Mouse (Mus musculus) E14TG2a.4 (cell line): ENCODE data around the gene Rabac1.

Source experiments
- H3K27me3 ChIP-seq: 2 replicates; pipeline ENCODE4 v1.6.1; 2014; ENCODE audit warnings: low read length, control low read depth; ENCODE audit not compliant: insufficient read depth
- H3K36me3 ChIP-seq: 2 replicates; pipeline ENCODE4 v1.6.1; 2014; ENCODE audit warnings: low read length, control low read depth; ENCODE audit not compliant: insufficient read depth
- H3K4me1 ChIP-seq: replicated peaks from 2 replicates; pipeline ENCODE4 v1.6.1; 2014; ENCODE audit warnings: low read depth, low read length, control low read depth
- H3K4me3 ChIP-seq: replicated peaks from 2 replicates; pipeline ENCODE4 v1.5.1; 2014; ENCODE audit warnings: mild to moderate bottlenecking, low read length
- H3K9me3 ChIP-seq: 2 replicates; pipeline ENCODE4 v1.6.1; 2014; ENCODE audit warnings: low read length, control low read depth
- CTCF ChIP-seq: conservative IDR thresholded peaks from 2 replicates; pipeline ENCODE4 v1.5.1; 2014; ENCODE audit warnings: low read length
- NANOG ChIP-seq: IDR thresholded peaks from 2 replicates; pipeline ENCODE4 v1.6.1; 2014; ENCODE audit warnings: borderline replicate concordance, low read length, mixed read lengths
- POU5F1 ChIP-seq: IDR thresholded peaks from 2 replicates; pipeline ENCODE4 v1.6.1; 2014; ENCODE audit warnings: low read length, borderline replicate concordance

The Rabac1 gene

DNA sequence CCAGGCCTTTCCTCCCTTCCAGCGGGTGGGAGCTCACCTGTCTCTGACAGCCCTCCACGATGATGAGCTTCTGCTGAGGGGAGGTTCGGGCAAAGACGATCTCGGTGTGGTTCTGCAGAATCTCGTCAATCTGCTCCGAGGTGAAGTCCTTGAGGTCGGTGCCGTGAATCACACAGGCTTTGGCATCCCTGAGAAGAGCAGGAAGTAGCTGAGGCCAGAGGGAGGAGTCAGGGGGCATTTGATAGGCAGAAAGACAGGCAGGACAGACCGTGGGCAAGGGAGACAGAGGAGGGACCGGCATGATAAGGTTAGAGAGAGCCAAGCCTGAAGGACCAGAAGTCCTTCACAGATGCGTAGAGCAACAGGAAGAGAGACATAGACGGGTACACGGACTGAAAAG, 15.4 kb upstream of the Rabac1 start:
- TF ChIP-seq CTCF (no peak), NANOG (no peak)
- H3K27me3 ChIP-seq = peaks cover 8% of the 10 kb centered on the region
- H3K36me3 ChIP-seq = peaks cover 65% of the 10 kb centered on the region
- peaks cover 8% of the 10 kb centered on the region; the same call in 1 of the 2 replicates for H3K9me3 ChIP-seq
- H3K4me3 ChIP-seq = no peak overlapping the region
- peaks cover 28% of the 10 kb centered on the region for H3K4me1 ChIP-seq

DNA sequence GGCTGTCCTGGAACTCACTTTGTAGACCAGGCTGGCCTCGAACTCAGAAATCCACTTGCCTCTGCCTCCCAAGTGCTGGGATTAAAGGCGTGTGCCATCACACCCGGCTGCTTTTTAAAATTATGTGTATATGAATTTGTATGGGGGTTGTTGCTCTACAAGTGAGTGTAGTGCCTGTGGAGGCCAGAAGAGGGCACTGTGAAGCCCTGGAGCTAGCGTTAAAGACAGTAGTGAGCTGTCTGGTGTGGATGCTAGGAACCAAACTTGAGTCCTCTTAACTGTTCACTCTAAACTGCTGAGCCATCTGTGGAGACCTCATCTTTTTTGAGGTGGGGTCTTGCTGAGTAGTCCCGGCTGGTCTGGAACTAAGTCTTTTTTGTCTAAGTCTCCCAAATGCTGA, 13.2 kb upstream of the Rabac1 start:
- Histone ChIP-seq H3K4me1 (peaks cover 24% of the 10 kb centered on the region), H3K36me3 (peaks cover 65% of the 10 kb centered on the region), H3K27me3 (no peaks in the 10 kb centered on the region), H3K9me3 (peaks cover 8% of the 10 kb centered on the region; the same call in 1 of the 2 replicates), H3K4me3 (no peak overlapping the region)
- TF ChIP-seq CTCF (peak; percentile 62), POU5F1 (no peak)

DNA sequence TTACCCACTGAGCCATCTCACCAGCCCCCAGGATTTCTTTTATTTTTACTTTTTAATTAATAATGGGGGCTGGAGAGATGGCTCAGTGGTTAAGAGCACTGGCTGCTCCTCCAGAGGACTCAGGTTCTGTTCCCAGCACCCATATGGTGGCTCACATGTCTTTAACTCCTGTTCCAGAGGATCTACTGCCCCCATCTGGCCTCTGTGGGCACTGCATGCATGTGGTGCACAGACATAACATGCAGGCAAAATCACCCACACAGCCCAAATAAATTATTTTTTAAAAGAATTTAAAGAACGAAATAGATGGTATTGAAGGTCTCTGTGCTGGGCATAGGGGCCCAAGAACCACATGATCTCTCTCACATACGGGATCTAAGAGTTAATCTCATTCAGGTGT, 11.8 kb upstream of the Rabac1 start:
- Histone ChIP-seq H3K4me1 (peaks cover 18% of the 10 kb centered on the region), H3K27me3 (no peaks in the 10 kb centered on the region), H3K9me3 (peaks cover 8% of the 10 kb centered on the region; the same call in 1 of the 2 replicates), H3K4me3 (no peak overlapping the region), H3K36me3 (peaks cover 65% of the 10 kb centered on the region)
- TF ChIP-seq CTCF (peak; percentile 70), NANOG (no peak), POU5F1 (no peak)

DNA sequence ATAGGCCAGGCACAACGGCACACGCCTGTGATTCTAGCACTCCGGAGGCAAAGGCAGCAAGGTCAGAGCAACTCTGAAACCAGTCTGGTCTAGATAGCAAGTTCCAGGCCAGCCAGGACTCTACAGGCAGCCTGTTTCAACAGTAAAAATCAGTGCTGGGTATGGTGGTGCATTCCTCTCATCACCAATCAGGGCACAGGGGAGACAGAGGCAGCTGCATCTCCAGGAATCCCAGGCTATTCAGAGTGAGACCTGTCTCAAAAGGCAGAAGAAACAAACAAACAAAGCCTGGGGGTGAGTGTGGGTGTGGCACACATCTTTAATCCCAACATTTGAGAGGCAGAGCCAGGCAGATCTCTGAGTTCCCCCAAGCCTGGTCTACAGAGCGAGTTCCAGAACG, 10.8 kb upstream of the Rabac1 start:
- Histone ChIP-seq H3K36me3 (peaks cover 65% of the 10 kb centered on the region), H3K27me3 (peaks cover 3% of the 10 kb centered on the region; the same call in 1 of the 2 replicates), H3K4me3 (no peak overlapping the region), H3K9me3 (no peaks in the 10 kb centered on the region), H3K4me1 (peaks cover 18% of the 10 kb centered on the region)
- TF ChIP-seq CTCF (no peak), NANOG (no peak), POU5F1 (no peak)

DNA sequence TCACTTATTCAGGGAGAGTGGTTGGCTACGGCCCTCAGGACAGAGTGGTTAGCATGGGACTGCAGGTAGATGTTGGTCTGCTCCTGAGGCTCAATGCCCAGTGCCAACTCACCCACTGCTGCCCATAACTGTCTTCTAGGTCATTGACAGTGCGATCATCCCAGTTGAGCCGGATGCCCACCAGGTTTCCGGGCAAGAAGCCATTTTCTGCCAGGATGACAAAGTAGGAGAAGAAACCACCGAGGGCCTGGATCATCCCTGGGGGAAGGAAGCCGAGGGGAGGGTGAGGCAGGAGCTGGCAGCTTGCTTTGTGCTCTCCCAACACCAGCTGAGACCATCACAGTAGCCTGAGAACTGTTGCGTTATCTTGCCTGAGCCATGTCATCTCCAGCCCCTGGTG, 7.9 kb upstream of the Rabac1 start:
- H3K36me3 ChIP-seq = peaks cover 49% of the 10 kb centered on the region
- peaks cover 6% of the 10 kb centered on the region; the same call in 1 of the 2 replicates for H3K27me3 ChIP-seq
- no peak for TF ChIP-seq CTCF
- TF ChIP-seq POU5F1 = no peak
- TF ChIP-seq NANOG = no peak
- H3K4me3 ChIP-seq = no peak overlapping the region
- no peaks in the 10 kb centered on the region for H3K9me3 ChIP-seq
- H3K4me1 ChIP-seq = peaks cover 12% of the 10 kb centered on the region

DNA sequence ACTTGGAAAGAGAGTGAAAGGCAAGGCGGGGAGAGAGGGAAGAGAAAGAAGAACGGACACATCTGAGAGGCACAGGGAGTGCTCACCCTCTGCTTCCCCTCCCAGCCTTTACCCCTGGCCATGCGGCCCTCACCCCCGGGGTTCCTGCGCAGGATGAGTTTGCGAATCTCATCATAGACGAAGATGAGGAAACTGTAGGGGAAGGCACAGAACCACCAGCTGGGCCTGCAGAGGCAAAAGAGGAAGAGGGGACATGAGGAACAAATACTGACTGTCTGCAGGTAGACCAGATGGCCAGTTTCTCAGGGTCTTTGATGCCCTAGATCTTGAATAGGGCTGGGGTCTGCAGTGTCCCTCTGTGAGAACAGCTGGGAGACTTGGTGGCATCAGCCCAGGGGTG, 6.2 kb upstream of the Rabac1 start:
- Histone ChIP-seq H3K4me3 (no peak overlapping the region), H3K27me3 (peaks cover 6% of the 10 kb centered on the region; the same call in 1 of the 2 replicates), H3K36me3 (peaks cover 45% of the 10 kb centered on the region), H3K9me3 (no peaks in the 10 kb centered on the region), H3K4me1 (peaks cover 25% of the 10 kb centered on the region)
- no peak for TF ChIP-seq NANOG
- TF ChIP-seq POU5F1 = no peak
- TF ChIP-seq CTCF = no peak

DNA sequence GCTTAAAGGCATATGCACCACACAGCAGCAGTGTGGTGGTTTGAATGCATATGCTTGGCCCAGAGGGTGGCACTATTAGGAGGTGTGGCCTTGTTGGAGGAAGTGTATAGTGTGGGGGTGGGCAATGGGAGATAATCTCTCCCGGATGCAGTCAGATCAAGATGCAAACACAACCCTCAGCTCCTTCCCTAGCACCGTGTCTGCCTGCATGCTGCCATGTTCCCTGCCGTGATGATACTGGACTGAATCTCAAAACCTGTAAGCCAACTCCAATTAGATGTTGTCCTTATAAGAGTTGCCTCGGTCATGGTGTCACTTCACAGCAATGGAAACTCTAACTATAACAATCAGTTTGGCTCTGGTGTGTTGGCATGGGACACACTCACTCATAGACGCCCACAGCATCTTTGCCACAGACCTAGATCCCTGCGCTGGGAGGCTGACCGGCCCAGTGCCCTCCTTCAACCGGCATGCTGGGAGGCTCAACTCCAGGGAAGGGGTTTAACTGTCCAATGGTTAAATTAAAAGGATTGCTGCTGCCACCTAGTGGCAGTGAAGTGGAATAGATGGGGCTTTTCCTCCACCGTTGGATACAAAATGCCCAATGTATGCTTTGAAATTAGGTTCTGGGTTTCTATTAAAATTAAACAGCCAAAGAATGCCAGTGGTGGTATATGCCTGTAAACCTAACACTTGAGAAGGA, 2.5 kb upstream of the Rabac1 start:
- Histone ChIP-seq H3K9me3 (no peaks in the 10 kb centered on the region), H3K27me3 (peaks cover 6% of the 10 kb centered on the region; the same call in 1 of the 2 replicates), H3K4me1 (peaks cover 27% of the 10 kb centered on the region), H3K4me3 (no peak overlapping the region), H3K36me3 (peaks cover 35% of the 10 kb centered on the region)
- TF ChIP-seq CTCF (peak; percentile 89), NANOG (no peak), POU5F1 (no peak)

DNA sequence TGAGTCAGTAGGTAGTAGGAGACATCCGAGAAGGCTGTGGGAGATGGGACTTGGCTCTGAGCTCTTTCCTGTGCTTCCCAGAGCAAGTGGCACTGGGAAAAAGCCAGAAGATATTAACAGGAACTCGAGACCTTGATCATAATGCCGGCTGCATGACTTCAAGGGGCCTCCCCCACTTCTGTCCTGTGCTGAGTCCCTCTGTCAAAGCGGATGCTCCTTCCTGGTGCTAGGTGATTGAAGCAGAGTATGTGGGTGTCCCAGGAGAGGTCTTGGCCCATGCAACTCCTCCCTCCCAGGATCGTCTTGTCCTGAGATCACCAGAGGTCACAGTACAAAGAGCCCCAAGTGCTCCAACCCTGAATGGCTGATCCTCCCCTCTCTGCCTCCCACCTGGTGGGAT, 1.3 kb upstream of the Rabac1 start:
- H3K27me3 ChIP-seq = peaks cover 6% of the 10 kb centered on the region; the same call in 1 of the 2 replicates
- H3K9me3 ChIP-seq = no peaks in the 10 kb centered on the region
- peaks cover 27% of the 10 kb centered on the region for H3K4me1 ChIP-seq
- no peak for TF ChIP-seq POU5F1
- TF ChIP-seq NANOG = no peak
- TF ChIP-seq CTCF = no peak
- peaks cover 33% of the 10 kb centered on the region for H3K36me3 ChIP-seq
- H3K4me3 ChIP-seq = no peak overlapping the region

DNA sequence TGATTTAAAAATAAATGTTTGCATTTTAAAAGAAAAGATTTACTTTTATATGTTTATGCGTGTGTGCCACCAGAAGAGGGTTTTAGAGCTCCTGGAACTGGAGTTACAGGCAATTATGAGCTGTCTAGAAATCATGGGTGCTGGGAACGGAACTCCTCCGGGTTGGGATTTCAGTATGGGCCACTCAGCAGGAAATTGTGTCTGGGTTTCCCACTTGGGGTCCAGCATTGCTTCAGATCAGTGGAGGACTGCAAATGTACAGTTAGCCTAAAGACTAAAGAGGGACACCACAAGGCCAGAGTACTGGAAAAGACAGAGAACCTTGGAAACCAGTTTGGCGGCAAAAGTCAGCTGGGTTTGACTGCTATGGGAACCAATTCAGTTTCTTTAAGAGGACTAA, 654 bp upstream of the Rabac1 start:
- H3K4me1 ChIP-seq = peaks cover 30% of the 10 kb centered on the region
- peaks cover 29% of the 10 kb centered on the region for H3K36me3 ChIP-seq
- H3K4me3 ChIP-seq = no peak overlapping the region
- TF ChIP-seq CTCF (no peak), POU5F1 (no peak), NANOG (no peak)
- peaks cover 3% of the 10 kb centered on the region; the same call in 1 of the 2 replicates for H3K27me3 ChIP-seq
- H3K9me3 ChIP-seq = no peaks in the 10 kb centered on the region
